Mouse (Mus musculus) liver, adult (tissue): Measurements from ENCODE around the gene Intu.

Experiments
- GATA4 ChIP-seq: IDR thresholded peaks from 2 replicates; pipeline ENCODE4 v1.6.1; 2014; ENCODE audit warnings: mild to moderate bottlenecking, low read length; ENCODE audit not compliant: insufficient replicate concordance

The Intu gene

DNA sequence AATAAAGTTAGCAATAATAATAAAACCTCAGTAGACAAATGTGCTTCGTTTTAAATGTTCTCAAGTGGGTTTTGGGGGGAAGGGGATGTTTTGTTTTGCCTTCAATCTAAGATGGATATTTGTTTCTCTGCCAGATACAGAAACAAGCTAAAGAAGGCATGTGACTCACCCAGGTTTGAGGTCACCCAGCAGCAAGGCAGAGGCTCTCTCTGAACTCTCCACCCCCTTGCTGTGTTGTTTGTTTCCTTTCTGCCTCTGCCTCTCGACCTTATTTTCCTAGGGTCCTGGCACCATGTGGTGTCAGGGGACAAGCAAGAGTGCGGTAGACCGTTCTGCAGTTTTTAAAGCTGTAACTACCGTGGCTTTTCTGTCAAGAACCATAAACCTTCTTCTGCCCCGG lies 8.6 kb upstream of the Intu start:
- no peak for TF ChIP-seq GATA4

- no peak for TF ChIP-seq GATA4
These were observed 8.2 kb upstream of the Intu start for GRCm38 (mm10) chr3:40522846-40523245.

DNA sequence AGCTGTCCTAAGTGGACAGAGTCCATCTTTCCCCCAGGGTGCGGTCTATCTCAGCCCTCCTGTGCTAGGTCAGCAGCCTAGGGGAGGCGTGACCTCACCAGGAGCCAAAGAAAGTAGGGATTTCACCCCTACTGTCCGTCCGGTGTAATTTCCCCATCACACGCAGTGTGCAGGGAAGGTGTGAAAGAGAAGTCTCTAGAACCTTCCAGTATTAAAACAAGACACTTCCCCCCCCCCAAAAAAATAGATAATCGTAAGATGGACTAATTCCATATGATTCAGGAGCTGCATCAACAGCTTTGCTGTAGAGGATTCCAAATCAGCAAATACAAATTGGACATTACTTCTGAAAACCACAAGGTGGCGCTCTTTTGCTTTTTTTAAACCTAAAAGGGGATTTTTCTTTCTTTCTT lies 7.7 kb upstream of the Intu start:
- no peak for TF ChIP-seq GATA4

GRCm38 (mm10) chr3:40524841-40525240 lies 6.2 kb upstream of the Intu start:
- TF ChIP-seq GATA4, result no peak

- TF ChIP-seq GATA4, result no peak
These were observed 5.7 kb upstream of the Intu start for GRCm38 (mm10) chr3:40525341-40525740.

DNA sequence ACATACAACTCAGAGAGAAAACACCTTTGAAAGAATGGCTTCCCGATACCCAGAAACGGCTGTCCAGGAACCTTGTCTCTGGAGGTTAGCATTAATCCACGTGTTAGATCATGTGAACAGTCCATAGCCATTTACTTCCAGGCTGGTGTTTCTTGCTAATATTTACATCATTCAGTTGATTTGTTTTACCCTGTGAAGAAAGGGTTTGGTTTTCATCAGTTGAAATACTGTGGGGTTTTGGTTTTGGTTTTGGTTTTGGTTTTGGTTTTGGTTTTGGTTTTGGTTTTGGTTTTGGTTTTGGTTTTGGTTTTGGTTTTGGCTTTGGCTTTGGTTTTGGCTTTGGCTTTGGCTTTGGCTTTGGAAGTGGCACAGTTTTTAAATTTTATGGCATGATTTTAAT lies 5.0 kb upstream of the Intu start:
- no peak for TF ChIP-seq GATA4

- TF ChIP-seq GATA4, result no peak
These were observed 3.9 kb upstream of the Intu start for GRCm38 (mm10) chr3:40527218-40527617.

GRCm38 (mm10) chr3:40527976-40528950 lies 2.8 kb upstream of the Intu start:
- no peak for TF ChIP-seq GATA4

GRCm38 (mm10) chr3:40528958-40529357 lies 2.1 kb upstream of the Intu start:
- TF ChIP-seq GATA4, result no peak

DNA sequence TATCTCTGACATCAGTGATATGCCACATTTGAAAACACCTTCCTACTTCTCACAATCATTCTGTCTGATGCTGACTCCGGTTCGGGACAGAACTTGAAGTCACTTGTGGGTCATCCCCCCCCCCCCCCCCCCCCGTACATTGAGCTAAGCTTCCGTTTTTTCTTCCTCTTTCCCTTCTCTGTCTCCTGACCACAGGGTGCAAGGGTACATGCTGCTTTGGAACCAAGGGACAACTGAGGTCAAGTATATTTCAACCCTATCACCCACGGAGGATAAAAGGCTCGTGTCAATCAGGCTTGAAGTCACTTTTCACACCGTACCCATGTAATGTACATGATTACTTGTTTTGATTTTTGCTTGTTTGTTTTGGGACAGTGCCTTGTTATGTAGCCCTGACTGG lies 241 bp upstream of the Intu start:
- no peak for TF ChIP-seq GATA4

- no peak for TF ChIP-seq GATA4
These were observed 1.2 kb downstream of the Intu start for GRCm38 (mm10) chr3:40532256-40532655.

- TF ChIP-seq GATA4, result no peak
These were observed 3.1 kb downstream of the Intu start for GRCm38 (mm10) chr3:40534141-40534540.

DNA sequence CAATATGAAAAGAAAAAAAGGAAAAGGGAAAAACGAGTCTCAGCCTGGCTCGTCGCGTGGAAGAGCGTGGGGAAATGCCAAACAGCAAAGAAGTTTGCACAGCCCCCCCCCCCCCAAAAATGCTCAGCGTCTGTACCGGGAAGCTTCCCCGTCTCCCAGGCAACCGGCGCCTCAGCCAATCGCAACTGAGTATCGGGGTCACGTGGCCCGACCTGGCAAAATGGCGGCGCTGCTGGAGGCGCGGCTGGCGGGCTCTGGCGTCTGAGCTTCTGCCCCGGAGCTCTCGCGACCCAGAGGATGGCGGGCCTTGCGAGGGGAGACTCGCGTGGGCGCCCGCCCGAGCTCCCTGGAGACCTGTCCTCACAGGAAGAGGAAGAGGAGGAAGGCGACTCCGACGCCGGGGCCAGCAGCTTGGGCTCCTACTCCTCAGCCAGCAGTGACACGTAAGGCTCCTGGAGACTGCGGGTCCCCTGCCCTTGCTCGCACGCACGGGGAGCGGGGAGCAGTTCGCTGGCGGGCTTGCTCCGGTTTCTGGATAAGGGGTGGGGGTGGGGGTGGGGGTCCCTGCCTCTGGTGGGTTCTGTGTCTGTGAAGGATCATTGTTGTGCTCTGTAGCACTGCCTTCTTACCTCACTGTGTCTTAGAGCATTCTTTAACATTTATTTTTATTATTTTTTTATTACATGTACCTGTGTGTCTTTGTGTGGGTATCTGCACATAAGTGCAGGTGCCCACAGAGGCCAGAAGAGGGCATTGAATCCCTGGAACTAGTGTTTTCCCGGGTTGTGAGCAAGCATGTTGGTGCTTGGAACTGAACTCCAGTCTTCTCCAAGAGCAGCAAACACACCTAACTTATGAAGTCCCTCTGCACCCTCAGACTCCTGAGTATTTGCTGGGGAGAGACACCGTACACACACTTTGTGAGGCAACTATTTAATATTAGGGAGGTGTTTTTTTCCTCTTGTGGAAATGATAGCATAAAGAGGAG lies 9.8 kb downstream of the Intu start:
- TF ChIP-seq GATA4, result no peak

DNA sequence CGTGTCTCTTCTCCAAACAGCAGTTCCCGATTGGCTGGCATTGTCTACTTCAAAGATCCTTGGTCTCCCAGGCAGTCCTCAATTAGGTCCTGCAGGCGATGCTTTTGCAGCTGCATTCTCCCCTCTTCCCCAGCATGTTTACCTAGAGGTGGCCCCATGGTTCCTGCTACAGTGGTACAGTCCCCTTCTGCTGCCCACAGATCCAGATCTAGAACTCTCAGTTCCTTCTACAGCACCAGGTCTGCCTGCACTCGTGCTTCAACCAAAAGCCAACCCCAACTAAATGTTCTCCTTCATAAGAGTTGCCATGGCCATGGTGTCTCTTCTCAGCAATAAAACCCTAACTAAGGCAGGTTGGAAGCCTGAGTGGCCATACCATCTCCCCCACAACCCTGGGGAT lies 15.5 kb downstream of the Intu start:
- no peak for TF ChIP-seq GATA4

DNA sequence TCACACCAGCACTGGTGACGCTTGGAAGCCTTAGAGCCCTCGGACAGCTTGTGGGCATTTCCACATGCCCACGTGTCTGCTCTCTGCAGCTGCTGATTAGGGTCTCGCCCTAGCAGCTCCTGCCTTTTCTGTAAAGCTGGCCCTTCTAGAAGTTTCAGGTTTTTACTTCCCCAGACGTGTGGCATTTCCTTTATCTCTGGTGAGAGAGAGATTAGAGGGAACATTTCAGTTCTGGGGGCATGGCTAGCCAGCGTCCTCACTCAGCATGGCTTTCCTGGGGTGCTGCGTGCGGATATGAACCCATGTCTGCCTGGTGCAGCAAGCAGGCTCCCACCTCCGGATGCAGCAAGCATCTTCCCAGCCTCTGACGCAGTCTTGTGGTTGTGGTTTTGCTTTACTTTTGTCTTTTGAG lies 121.9 kb downstream of the Intu start:
- no peak for TF ChIP-seq GATA4

- no peak for TF ChIP-seq GATA4
These were observed 122.5 kb downstream of the Intu start for GRCm38 (mm10) chr3:40653582-40653981.
